Mouse (Mus musculus): ENCODE data around the gene Fars2.

Fars2 gene

GRCm38 (mm10) chr13:36680690-36681355 is 563.6 kb downstream of the Fars2 start:
- in situ Hi-C loops (cut with MboI; ENCODE audit: low pct_unique_long_range_greater_than_20kb in 1 of 2, low sequenced_read_pairs in 2 of 2, unreplicated experiment in 1 of 2), result no loop called here

GRCm38 (mm10) chr13:36683581-36683980 is 566.4 kb downstream of the Fars2 start:
- in situ Hi-C loops (cut with MboI; ENCODE audit: low pct_unique_long_range_greater_than_20kb in 1 of 2, low sequenced_read_pairs in 2 of 2, unreplicated experiment in 1 of 2), result no loop called here

GRCm38 (mm10) chr13:36695516-36696201 is 578.4 kb downstream of the Fars2 start:
- in situ Hi-C loops (cut with MboI; ENCODE audit: low pct_unique_long_range_greater_than_20kb in 1 of 2, low sequenced_read_pairs in 2 of 2, unreplicated experiment in 1 of 2), result no loop called here

- in situ Hi-C loops (cut with MboI; ENCODE audit: low pct_unique_long_range_greater_than_20kb in 1 of 2, low sequenced_read_pairs in 2 of 2, unreplicated experiment in 1 of 2), result no loop called here
These were observed 579.1 kb downstream of the Fars2 start for GRCm38 (mm10) chr13:36696351-36696771.

GRCm38 (mm10) chr13:36707088-36707690 is 590.0 kb downstream of the Fars2 start:
- in situ Hi-C loops (cut with MboI; ENCODE audit: low pct_unique_long_range_greater_than_20kb in 1 of 2, low sequenced_read_pairs in 2 of 2, unreplicated experiment in 1 of 2), result no loop called here

- in situ Hi-C loops (cut with MboI; ENCODE audit: low pct_unique_long_range_greater_than_20kb in 1 of 2, low sequenced_read_pairs in 2 of 2, unreplicated experiment in 1 of 2), result no loop called here
These were observed 596.9 kb downstream of the Fars2 start for GRCm38 (mm10) chr13:36714101-36714500.

- in situ Hi-C loops (cut with MboI; ENCODE audit: low pct_unique_long_range_greater_than_20kb in 1 of 2, low sequenced_read_pairs in 2 of 2, unreplicated experiment in 1 of 2), result no loop called here
These were observed 599.5 kb downstream of the Fars2 start for GRCm38 (mm10) chr13:36716708-36717107.

- in situ Hi-C loops (cut with MboI; ENCODE audit: low pct_unique_long_range_greater_than_20kb in 1 of 2, low sequenced_read_pairs in 2 of 2, unreplicated experiment in 1 of 2), result no loop called here
These were observed 600.2 kb downstream of the Fars2 start for GRCm38 (mm10) chr13:36717376-36717775.

- in situ Hi-C loops (cut with MboI; ENCODE audit: low pct_unique_long_range_greater_than_20kb in 1 of 2, low sequenced_read_pairs in 2 of 2, unreplicated experiment in 1 of 2), result no loop called here
These were observed 603.2 kb downstream of the Fars2 start for GRCm38 (mm10) chr13:36720297-36721017.

- in situ Hi-C loops (cut with MboI; ENCODE audit: low pct_unique_long_range_greater_than_20kb in 1 of 2, low sequenced_read_pairs in 2 of 2, unreplicated experiment in 1 of 2), result no loop called here
These were observed 605.1 kb downstream of the Fars2 start for GRCm38 (mm10) chr13:36722309-36722708.

GRCm38 (mm10) chr13:36723726-36724300 is 606.6 kb downstream of the Fars2 start:
- in situ Hi-C loops (cut with MboI; ENCODE audit: low pct_unique_long_range_greater_than_20kb in 1 of 2, low sequenced_read_pairs in 2 of 2, unreplicated experiment in 1 of 2), result no loop called here

GRCm38 (mm10) chr13:36724533-36725470 is 607.6 kb downstream of the Fars2 start:
- in situ Hi-C loops (cut with MboI; ENCODE audit: low pct_unique_long_range_greater_than_20kb in 1 of 2, low sequenced_read_pairs in 2 of 2, unreplicated experiment in 1 of 2), result loop anchor here in 1 of 2 experiments (25.0 kb wide), 1 partner anchor 1087 kb away; no protein-coding TSS in a partner anchor

GRCm38 (mm10) chr13:36725881-36726280 is 608.7 kb downstream of the Fars2 start:
- in situ Hi-C loops (cut with MboI; ENCODE audit: low pct_unique_long_range_greater_than_20kb in 1 of 2, low sequenced_read_pairs in 2 of 2, unreplicated experiment in 1 of 2), result loop anchor here in 1 of 2 experiments (25.0 kb wide), 1 partner anchor 1086 kb away; no protein-coding TSS in a partner anchor

- in situ Hi-C loops (cut with MboI; ENCODE audit: low pct_unique_long_range_greater_than_20kb in 1 of 2, low sequenced_read_pairs in 2 of 2, unreplicated experiment in 1 of 2), result loop anchor here in 1 of 2 experiments (25.0 kb wide), 1 partner anchor 1086 kb away; no protein-coding TSS in a partner anchor
These were observed 609.3 kb downstream of the Fars2 start for GRCm38 (mm10) chr13:36726551-36726950.

GRCm38 (mm10) chr13:36726951-36727778 is 610.0 kb downstream of the Fars2 start:
- in situ Hi-C loops (cut with MboI; ENCODE audit: low pct_unique_long_range_greater_than_20kb in 1 of 2, low sequenced_read_pairs in 2 of 2, unreplicated experiment in 1 of 2), result loop anchor here in 1 of 2 experiments (25.0 kb wide), 1 partner anchor 1085 kb away; no protein-coding TSS in a partner anchor

- in situ Hi-C loops (cut with MboI; ENCODE audit: low pct_unique_long_range_greater_than_20kb in 1 of 2, low sequenced_read_pairs in 2 of 2, unreplicated experiment in 1 of 2), result loop anchor here in 1 of 2 experiments (25.0 kb wide), 1 partner anchor 1084 kb away; no protein-coding TSS in a partner anchor
These were observed 610.7 kb downstream of the Fars2 start for GRCm38 (mm10) chr13:36727779-36728470.

Data from mouse embryonic stem cell (cell line).